Mouse (Mus musculus) ES-Bruce4 (cell line): ENCODE measurements around the gene Slc13a5.

Experiments used
- EP300 ChIP-seq: IDR thresholded peaks from 2 replicates; pipeline ENCODE4 v1.6.1; 2011; ENCODE audit warnings: low read depth, low read length; ENCODE audit not compliant: insufficient read depth
- POLR2A ChIP-seq: IDR thresholded peaks from one replicate; pipeline ENCODE4 v1.8.1; 2011; ENCODE audit warnings: low read length; ENCODE audit not compliant: insufficient read depth

DNA sequence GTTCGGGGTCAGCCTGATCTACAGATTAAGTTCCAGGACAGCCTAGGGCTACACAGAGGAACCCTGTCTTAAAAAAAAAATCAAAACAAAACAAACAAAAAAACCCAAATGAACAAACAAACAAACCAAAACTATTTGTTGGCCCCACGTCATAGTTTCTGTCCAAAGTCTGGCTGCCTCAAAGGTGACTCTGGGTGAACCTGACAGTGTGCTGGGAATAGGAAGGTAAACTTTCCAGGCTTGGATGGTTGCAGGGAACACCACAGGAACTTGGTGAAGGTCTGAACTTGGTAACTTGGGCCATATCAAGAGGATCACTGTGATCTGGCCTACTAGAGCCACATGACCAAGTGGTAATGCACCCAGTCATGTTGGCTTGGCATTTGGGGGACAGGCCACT, 10.6 kb downstream of the Slc13a5 start:
- TF ChIP-seq POLR2A (no peak), EP300 (no peak)
